Mouse (Mus musculus): ENCODE results near the gene Zfp213. TPM values are rescaled to one million over a fixed set of nuclear protein-coding genes. Genes with fewer than 3 reads are reported as not detected.
"Not testable (repeated sequence)": the region's sequence is repeated elsewhere in the genome, so short reads cannot be mapped to it uniquely, and the experiment has no call there.

Gene Zfp213
- polyA plus RNA-seq, 1 experiment from 2014 or later, result 17.0 TPM

- H3K9me3 ChIP-seq (ENCODE audit: control insufficient read depth, low read length); H3K27ac ChIP-seq (ENCODE audit: low read depth, low read length); H3K4me2 ChIP-seq (ENCODE audit: low read length); H3K4me3 ChIP-seq (ENCODE audit: low read length); ATAC-seq; H3K27me3 ChIP-seq (replicated peaks; ENCODE audit: control insufficient read depth, insufficient read depth, low read length); H3K9ac ChIP-seq (ENCODE audit: low read depth, low read length); H3K4me1 ChIP-seq (ENCODE audit: control insufficient read depth, insufficient read depth, low read depth, low read length); H3K36me3 ChIP-seq (ENCODE audit: control insufficient read depth, insufficient read depth, low read length): not testable (repeated sequence)
- WGBS, result 8% methylated on average over 9 of the region's 23 CpGs
Measured at GRCm38 (mm10) chr17:23533591-23534490, 30.2 kb downstream of the Zfp213 start.

DNA sequence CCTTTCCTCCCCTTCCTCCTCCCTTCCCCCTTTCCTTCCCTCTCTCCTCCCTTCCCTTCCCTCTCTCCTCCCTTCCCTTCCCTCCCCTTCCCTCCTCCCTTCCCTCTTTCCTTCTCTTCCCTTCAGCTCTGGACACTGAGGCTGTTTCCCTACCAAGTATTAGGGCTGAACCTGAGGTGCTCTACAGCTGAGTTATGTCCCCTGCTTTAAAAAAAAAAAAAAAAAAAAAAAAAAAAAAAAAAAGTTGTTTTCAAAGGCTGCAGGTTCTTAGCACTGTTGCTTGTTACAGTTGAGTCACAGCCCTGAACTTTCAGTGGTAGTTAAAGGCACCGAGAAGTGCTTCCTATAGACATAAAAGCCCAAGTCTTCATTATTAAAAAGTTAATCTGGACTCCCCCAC lies 32.6 kb downstream of the Zfp213 start:
- not testable (repeated sequence) for H3K4me2 ChIP-seq (ENCODE audit: low read length); H3K9me3 ChIP-seq (ENCODE audit: control insufficient read depth, low read length); H3K36me3 ChIP-seq (ENCODE audit: control insufficient read depth, insufficient read depth, low read length); ATAC-seq; H3K4me1 ChIP-seq (ENCODE audit: control insufficient read depth, insufficient read depth, low read depth, low read length); H3K4me3 ChIP-seq (ENCODE audit: low read length); H3K27me3 ChIP-seq (replicated peaks; ENCODE audit: control insufficient read depth, insufficient read depth, low read length); H3K27ac ChIP-seq (ENCODE audit: low read depth, low read length); H3K9ac ChIP-seq (ENCODE audit: low read depth, low read length)
- 47% methylated on average over 1 of the region's 1 CpGs for WGBS

DNA sequence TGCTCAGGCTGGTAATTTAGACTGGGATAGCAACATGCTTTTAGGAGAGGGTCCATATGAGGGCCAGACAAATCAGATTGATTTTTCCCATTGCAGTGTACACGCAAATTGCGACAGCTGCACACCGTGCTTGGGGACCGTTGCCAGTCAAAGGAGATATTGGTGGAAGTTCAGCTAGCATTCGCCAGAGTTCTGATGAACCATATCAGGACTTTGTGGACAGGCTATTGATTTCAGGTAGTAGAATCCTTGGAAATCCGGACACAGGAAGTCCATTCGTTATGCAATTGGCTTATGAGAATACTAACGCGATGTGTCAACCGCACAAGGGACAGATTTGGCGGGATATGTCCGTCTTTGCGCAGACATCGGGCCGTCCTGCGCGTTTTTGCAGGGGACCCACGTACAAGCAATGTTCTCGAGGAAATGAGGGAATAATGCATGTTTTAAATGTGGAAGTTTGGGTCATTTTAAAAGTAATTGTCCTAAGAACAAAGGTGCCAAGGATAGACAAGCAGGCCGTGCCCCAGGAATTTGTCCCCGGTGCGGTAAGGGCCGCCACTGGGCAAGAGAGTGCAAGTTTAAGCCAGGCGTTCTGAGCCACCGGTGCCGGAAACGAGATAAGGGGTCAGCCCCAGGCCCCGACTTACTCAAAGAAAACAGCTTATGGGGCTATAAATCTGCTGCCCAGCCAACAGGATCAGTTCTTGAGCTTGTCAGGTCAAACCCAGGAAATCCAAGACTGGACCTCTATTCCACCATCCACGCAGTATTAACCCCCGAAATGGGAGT lies 40.9 kb downstream of the Zfp213 start:
- H3K27ac ChIP-seq (ENCODE audit: low read depth, low read length); ATAC-seq; H3K4me3 ChIP-seq (ENCODE audit: low read length); H3K4me2 ChIP-seq (ENCODE audit: low read length); H3K9me3 ChIP-seq (ENCODE audit: control insufficient read depth, low read length); H3K27me3 ChIP-seq (replicated peaks; ENCODE audit: control insufficient read depth, insufficient read depth, low read length); H3K9ac ChIP-seq (ENCODE audit: low read depth, low read length); H3K4me1 ChIP-seq (ENCODE audit: control insufficient read depth, insufficient read depth, low read depth, low read length); H3K36me3 ChIP-seq (ENCODE audit: control insufficient read depth, insufficient read depth, low read length): not testable (repeated sequence)
- 73% methylated on average over 30 of the region's 30 CpGs for WGBS

DNA sequence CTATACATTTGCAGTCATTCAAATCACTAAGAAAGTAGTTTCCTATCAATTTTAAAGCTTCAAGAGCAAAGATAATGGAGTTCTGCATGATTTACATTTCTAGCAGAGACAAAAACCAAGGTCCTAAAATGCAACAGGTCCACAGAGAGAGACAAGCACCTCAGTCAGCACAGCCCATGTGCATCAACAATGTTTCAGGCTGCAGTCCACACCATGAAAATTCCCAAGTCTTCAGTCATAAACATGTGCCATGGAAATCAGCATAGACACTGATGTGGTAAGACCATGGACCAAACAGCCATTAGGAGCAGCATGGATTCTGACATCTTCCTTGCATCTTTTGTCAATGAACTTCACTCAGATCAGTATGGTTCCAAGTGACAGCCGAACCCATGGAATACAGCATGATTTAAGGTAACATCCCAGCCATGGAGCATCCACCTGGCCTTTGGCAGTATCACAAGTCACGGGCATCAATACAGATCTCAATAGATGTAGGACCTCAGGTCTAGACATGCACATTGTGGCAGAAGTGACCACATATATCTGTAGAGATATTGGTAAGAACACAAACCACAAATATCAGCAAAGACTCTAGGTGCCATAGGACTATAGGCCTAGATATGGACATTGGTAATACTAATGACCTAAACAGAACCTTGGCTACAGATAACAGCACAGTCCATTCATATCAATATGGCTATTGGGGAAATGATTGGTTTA lies 45.2 kb downstream of the Zfp213 start:
- H3K9me3 ChIP-seq (ENCODE audit: control insufficient read depth, low read length), result no peaks in the 10 kb centered on the region; the same call in none of the 2 replicates
- ATAC-seq, result no peak
- no peak overlapping the region for H3K27ac ChIP-seq (ENCODE audit: low read depth, low read length)
- H3K27me3 ChIP-seq (replicated peaks; ENCODE audit: control insufficient read depth, insufficient read depth, low read length), result no peaks in the 10 kb centered on the region
- no peaks in the 10 kb centered on the region for H3K36me3 ChIP-seq (ENCODE audit: control insufficient read depth, insufficient read depth, low read length)
- no peak overlapping the region for H3K4me3 ChIP-seq (ENCODE audit: low read length)
- no peaks in the 10 kb centered on the region for H3K4me1 ChIP-seq (ENCODE audit: control insufficient read depth, insufficient read depth, low read depth, low read length)
- no peak overlapping the region for H3K9ac ChIP-seq (ENCODE audit: low read depth, low read length)
- 73% methylated on average over 2 of the region's 2 CpGs for WGBS
- no peak overlapping the region for H3K4me2 ChIP-seq (ENCODE audit: low read length)

Other genes starting within 250 kb of the Zfp213 start
- gene Vmn2r115, start 220.5 kb downstream of the Zfp213 start, polyA plus RNA-seq (2015; fragmentation: Nextera tagmentation; extraction: Ambion mirVana), result not detected in 2 replicates
- not detected in 2 replicates for gene Vmn2r116, start 179.6 kb downstream of the Zfp213 start, polyA plus RNA-seq (2015; fragmentation: Nextera tagmentation; extraction: Ambion mirVana)
- not detected in 2 replicates for gene Vmn2r117, start 84.5 kb downstream of the Zfp213 start, polyA plus RNA-seq (2015; fragmentation: Nextera tagmentation; extraction: Ambion mirVana)
- gene Zfp13, start 35.2 kb upstream of the Zfp213 start, polyA plus RNA-seq (2015; fragmentation: Nextera tagmentation; extraction: Ambion mirVana), result 26.4 and 29.1 TPM in 2 replicates
- gene Zscan10, start 36.6 kb upstream of the Zfp213 start, polyA plus RNA-seq (2015; fragmentation: Nextera tagmentation; extraction: Ambion mirVana), result 0.20 and 0.25 TPM in 2 replicates
- gene Mmp25, start 81.0 kb upstream of the Zfp213 start, polyA plus RNA-seq (2015; fragmentation: Nextera tagmentation; extraction: Ambion mirVana), result 1.2 and 1.5 TPM in 2 replicates
- gene Bicdl2, start 96.3 kb upstream of the Zfp213 start, polyA plus RNA-seq (2015; fragmentation: Nextera tagmentation; extraction: Ambion mirVana), result 0.19 TPM in 1 of 2 replicates, not detected in the other
- gene Hcfc1r1, start 109.4 kb upstream of the Zfp213 start, polyA plus RNA-seq (2015; fragmentation: Nextera tagmentation; extraction: Ambion mirVana), result 150 and 153 TPM in 2 replicates
- 41.3 and 42.1 TPM in 2 replicates for gene Thoc6, start 109.6 kb upstream of the Zfp213 start, polyA plus RNA-seq (2015; fragmentation: Nextera tagmentation; extraction: Ambion mirVana)
- 5.8 and 6.1 TPM in 2 replicates for gene Tnfrsf12a, start 113.2 kb upstream of the Zfp213 start, polyA plus RNA-seq (2015; fragmentation: Nextera tagmentation; extraction: Ambion mirVana)
- gene Cldn6, start 115.0 kb upstream of the Zfp213 start, polyA plus RNA-seq (2015; fragmentation: Nextera tagmentation; extraction: Ambion mirVana), result 0.34 and 0.54 TPM in 2 replicates
- 1.6 and 2.0 TPM in 2 replicates for gene Cldn9, start 119.8 kb upstream of the Zfp213 start, polyA plus RNA-seq (2015; fragmentation: Nextera tagmentation; extraction: Ambion mirVana)
- 0.13 TPM in 1 of 2 replicates, not detected in the other for gene 1520401A03Rik, start 158.5 kb upstream of the Zfp213 start, polyA plus RNA-seq (2015; fragmentation: Nextera tagmentation; extraction: Ambion mirVana)
- 20.8 and 21.1 TPM in 2 replicates for gene Pkmyt1, start 162.1 kb upstream of the Zfp213 start, polyA plus RNA-seq (2015; fragmentation: Nextera tagmentation; extraction: Ambion mirVana)
- 81.4 and 84.1 TPM in 2 replicates for gene Paqr4, start 176.6 kb upstream of the Zfp213 start, polyA plus RNA-seq (2015; fragmentation: Nextera tagmentation; extraction: Ambion mirVana)
- 1.4 and 1.8 TPM in 2 replicates for gene Kremen2, start 181.6 kb upstream of the Zfp213 start, polyA plus RNA-seq (2015; fragmentation: Nextera tagmentation; extraction: Ambion mirVana)
- 202 and 203 TPM in 2 replicates for gene Flywch1, start 207.4 kb upstream of the Zfp213 start, polyA plus RNA-seq (2015; fragmentation: Nextera tagmentation; extraction: Ambion mirVana)
- 73.9 and 86.2 TPM in 2 replicates for gene Flywch2, start 221.8 kb upstream of the Zfp213 start, polyA plus RNA-seq (2015; fragmentation: Nextera tagmentation; extraction: Ambion mirVana)
- gene Srrm2, start 226.3 kb upstream of the Zfp213 start, polyA plus RNA-seq (2015; fragmentation: Nextera tagmentation; extraction: Ambion mirVana), result 410 and 420 TPM in 2 replicates

Measured in hindbrain, embryonic 16.5 days (tissue).